Comparison of ENCODE assay signal across 10 mouse cellular contexts in the genomic region with DNA sequence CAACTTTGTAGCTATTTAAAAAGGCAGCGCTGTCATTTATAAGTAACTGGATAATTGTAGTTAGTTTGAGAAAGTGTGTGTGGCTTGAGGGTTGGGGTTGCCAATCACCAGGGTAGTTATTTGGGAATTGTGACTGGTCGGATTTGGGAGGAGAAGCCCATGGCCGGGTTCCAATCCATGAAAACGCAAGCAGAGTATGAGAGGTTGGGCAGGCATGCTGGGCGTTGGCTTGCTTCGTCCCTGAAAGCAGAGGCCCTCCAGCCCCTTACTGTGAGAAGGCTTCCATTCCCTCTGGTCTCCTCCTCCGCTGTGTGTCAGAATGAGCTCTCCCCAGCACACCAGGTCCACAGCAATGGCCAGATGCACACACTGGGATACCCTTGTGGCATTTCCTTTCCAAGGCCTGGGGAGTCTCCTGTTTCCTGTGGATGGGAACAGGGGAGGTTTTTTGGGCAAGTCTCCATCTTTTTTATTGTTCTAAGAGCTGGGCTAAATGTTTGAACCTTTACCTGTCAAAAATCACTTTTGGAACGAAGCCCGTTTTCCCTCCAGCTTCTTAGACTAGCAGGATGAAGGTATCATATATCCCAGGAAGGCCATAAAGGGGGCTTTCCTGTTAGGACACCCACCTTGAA. TPM values are rescaled to one million over a fixed set of nuclear protein-coding genes. Genes with fewer than 3 reads are reported as not detected.
DNase-seq lines count a peak whose midpoint lies in the region; ATAC-seq and TF ChIP-seq lines count a peak whose summit lies in the region.
"Had no signal": no experiment of that assay in that cellular context is flagged by ENCODE, and none has a peak within 500 bp of the region (broad histone marks: within the 10 kb centered on the region; RNA-seq: fewer than 3 reads in every experiment).

No protein-coding gene starts in this region.

- no peaks in the 10 kb centered on the region for H3K9me3 ChIP-seq in embryonic facial prominence, embryonic 12.5 days
- H3K9me3 ChIP-seq in embryonic facial prominence, embryonic 10.5 days, result no peaks in the 10 kb centered on the region
- H3K9me3 ChIP-seq in CH12.LX (replicated peaks; ENCODE audit: low read length), result no peaks in the 10 kb centered on the region
- no peaks in the 10 kb centered on the region for H3K9me3 ChIP-seq in kidney, embryonic 16.5 days (ENCODE audit: low read length)

- H3K9ac ChIP-seq in embryonic facial prominence, embryonic 12.5 days, result no peak overlapping the region; the same call in 1 of the 2 replicates
- peak overlapping the region; percentile 1; the same call in 1 of the 2 replicates for H3K9ac ChIP-seq in CH12.LX (ENCODE audit: insufficient read depth, low read depth)
- no peak overlapping the region for H3K9ac ChIP-seq in kidney, embryonic 16.5 days (replicated peaks; ENCODE audit: low read length)

- intact Hi-C loops in left cerebral cortex, postnatal 25 days (cut with DNase I), result no loop called here

- 58% methylated on average over 9 of the region's 9 CpGs for WGBS in embryonic facial prominence, embryonic 12.5 days
- 81% methylated on average over 9 of the region's 9 CpGs for WGBS in embryonic facial prominence, embryonic 10.5 days
- 51% methylated on average over 9 of the region's 9 CpGs for WGBS in kidney, embryonic 16.5 days

- TF ChIP-seq CTCF in CH12.LX (conservative IDR thresholded peaks at IDR 0.05 in 1 of 2, IDR thresholded peaks at IDR 0.05 in 1 of 2; ENCODE audit: low read depth in 2 of 2, low read length in 2 of 2), result no peak

- H3K4me3 ChIP-seq in embryonic facial prominence, embryonic 12.5 days, result no peak overlapping the region
- H3K4me3 ChIP-seq in embryonic facial prominence, embryonic 10.5 days, result no peak overlapping the region
- H3K4me3 ChIP-seq in CH12.LX (replicated peaks in 1 of 3; ENCODE audit: low read depth in 2 of 3, low read length in 2 of 3, poor library complexity in 1 of 3), result no peak overlapping the region
- H3K4me3 ChIP-seq in kidney, embryonic 16.5 days (ENCODE audit: low read length), result no peak overlapping the region

- in situ Hi-C loops in CH12.LX (cut with MboI; ENCODE audit: low pct_ligation_motif_present, low pct_unique_long_range_greater_than_20kb, low sequenced_read_pairs), result loop anchor here (5.0 kb wide), 1 partner anchor 42 kb away; no protein-coding TSS in a partner anchor

- ATAC-seq in embryonic facial prominence, embryonic 12.5 days (ENCODE audit: insufficient number of reproducible peaks, insufficient read depth, low FRiP score, low TSS enrichment), result 0 out of 2 replicates have a peak, but pooled peaks have one; percentile 75
- peak; percentile 62 for ATAC-seq in kidney, embryonic 16.5 days (ENCODE audit: low FRiP score, low TSS enrichment)

- peaks cover 24% of the 10 kb centered on the region for H3K4me1 ChIP-seq in embryonic facial prominence, embryonic 12.5 days
- H3K4me1 ChIP-seq in embryonic facial prominence, embryonic 10.5 days, result peaks cover 24% of the 10 kb centered on the region
- H3K4me1 ChIP-seq in CH12.LX (ENCODE audit: control insufficient read depth in 1 of 2, insufficient read depth in 2 of 2), result peaks cover 39 to 64% of the 10 kb centered on the region in 2 experiments
- peaks cover 43% of the 10 kb centered on the region for H3K4me1 ChIP-seq in kidney, embryonic 16.5 days (ENCODE audit: insufficient read depth, low read length)

- dilution Hi-C loops in CH12.LX (cut with MboI; ENCODE audit: extremely low pct_ligation_motif_present, extremely low pct_unique_long_range_greater_than_20kb, low sequenced_read_pairs), result no loop called here

- TF ChIP-seq EP300 in CH12.LX (IDR thresholded peaks at IDR 0.05; ENCODE audit: low read length), result no peak

- no peak for DNase-seq in embryonic facial prominence, embryonic 10.5 days (ENCODE audit: low spot score)
- DNase-seq in CH12.LX (ENCODE audit: extremely low read depth), result no peak
- DNase-seq in heart, adult 9 months (ENCODE audit: low spot score in 2 of 2), result peak; percentile 46 to 62
- no peak for DNase-seq in ovary, postnatal 10 days (ENCODE audit: low spot score)
- no peak for DNase-seq in left cerebral cortex, postnatal 25 days (ENCODE audit: low spot score in 2 of 2)
- DNase-seq in yolk sac, embryonic 10.5 days (ENCODE audit: low spot score), result no peak
- DNase-seq: right cerebral cortex, adult 18-20 months had no signal

- H3K27me3 ChIP-seq in embryonic facial prominence, embryonic 12.5 days, result no peaks in the 10 kb centered on the region
- H3K27me3 ChIP-seq in embryonic facial prominence, embryonic 10.5 days (replicated peaks; ENCODE audit: low read depth, poor library complexity, severe bottlenecking), result no peaks in the 10 kb centered on the region
- no peaks in the 10 kb centered on the region for H3K27me3 ChIP-seq in CH12.LX (replicated peaks)
- H3K27me3 ChIP-seq in kidney, embryonic 16.5 days (ENCODE audit: insufficient read depth, low read length), result no peaks in the 10 kb centered on the region

- no peak for TF ChIP-seq RAD21 in CH12.LX (IDR thresholded peaks at IDR 0.05; ENCODE audit: low read depth, low read length)

- peak overlapping the region; percentile 67 for H3K27ac ChIP-seq in embryonic facial prominence, embryonic 12.5 days
- H3K27ac ChIP-seq in embryonic facial prominence, embryonic 10.5 days (replicated peaks), result no peak overlapping the region; the same call in 1 of the 2 replicates
- H3K27ac ChIP-seq in CH12.LX (ENCODE audit: insufficient read depth, low read depth), result no peak overlapping the region; the same call in 1 of the 2 replicates
- H3K27ac ChIP-seq in kidney, embryonic 16.5 days (ENCODE audit: low read length), result peak overlapping the region; percentile 51

- TF ChIP-seq POLR2A in CH12.LX (IDR thresholded peaks at IDR 0.05; ENCODE audit: low read depth, low read length), result no peak

- H3K4me2 ChIP-seq in embryonic facial prominence, embryonic 12.5 days (replicated peaks), result no peak overlapping the region
- no peak overlapping the region for H3K4me2 ChIP-seq in CH12.LX (ENCODE audit: insufficient read depth, low read depth, poor library complexity, severe bottlenecking)
- H3K4me2 ChIP-seq in kidney, embryonic 16.5 days (replicated peaks; ENCODE audit: low read depth, low read length), result no peak overlapping the region
- H3K4me2 ChIP-seq: liver, embryonic 11.5 days had no signal

- peaks cover 26% of the 10 kb centered on the region for H3K79me2 ChIP-seq in CH12.LX (replicated peaks; ENCODE audit: control insufficient read depth, extremely low read depth, insufficient read depth, poor library complexity, severe bottlenecking)

- peaks cover 15% of the 10 kb centered on the region; the same call in 1 of the 2 replicates for H3K36me3 ChIP-seq in embryonic facial prominence, embryonic 12.5 days
- peaks cover 10% of the 10 kb centered on the region for H3K36me3 ChIP-seq in embryonic facial prominence, embryonic 10.5 days (replicated peaks)
- peaks cover 8 to 49% of the 10 kb centered on the region in 2 experiments for H3K36me3 ChIP-seq in CH12.LX (replicated peaks in 1 of 2; ENCODE audit: control insufficient read depth in 1 of 2, insufficient read depth in 1 of 2, low read length in 1 of 2)
- peaks cover 6% of the 10 kb centered on the region for H3K36me3 ChIP-seq in kidney, embryonic 16.5 days (ENCODE audit: insufficient read depth, low read length)

TF ChIP-seq in CH12.LX, 34 proteins besides CTCF, POLR2A, EP300 and RAD21:
- TF ChIP-seq E2F4 (IDR thresholded peaks at IDR 0.05; ENCODE audit: insufficient replicate concordance, low read depth, low read length) (no peak), ZMIZ1 (IDR thresholded peaks at IDR 0.05; ENCODE audit: low read depth, low read length) (no peak), ZKSCAN1 (IDR thresholded peaks at IDR 0.05; ENCODE audit: borderline replicate concordance, low read depth, low read length) (no peak), JUND (conservative IDR thresholded peaks at IDR 0.05; ENCODE audit: low read depth, low read length) (no peak), CHD1 (IDR thresholded peaks at IDR 0.05; ENCODE audit: low read depth, low read length) (no peak), ZNF384 (IDR thresholded peaks at IDR 0.05; ENCODE audit: low read depth, low read length) (no peak)

RNA-seq across cellular contexts. Expression of gene Flnb, which starts 46.2 kb away (rescaled TPM):
- polyA plus RNA-seq in embryonic facial prominence, embryonic 12.5 days (2016; fragmentation: Nextera tagmentation; extraction: Ambion mirVana), result 32.8 and 32.9 TPM in 2 replicates
- 20.4 and 22.5 TPM in 2 replicates for polyA plus RNA-seq in embryonic facial prominence, embryonic 10.5 days (2016; fragmentation: Nextera tagmentation; extraction: Ambion mirVana)
- total RNA-seq in CH12.LX (2012; rRNA removed) (51.4 and 74.0 TPM in 2 replicates), CH12.LX (2014; rRNA removed) (28.9 and 29.5 TPM in 2 replicates)
- 52.4 and 61.6 TPM in 2 replicates for polyA plus RNA-seq in CH12.LX (2012; ENCODE audit: insufficient read length, low read depth)
- 21.2 and 23.4 TPM in 2 replicates for polyA plus RNA-seq in kidney, embryonic 16.5 days (2015; fragmentation: Nextera tagmentation; extraction: Ambion mirVana)
- total RNA-seq in left cerebral cortex, postnatal 25 days (2021), result 10 to 100 TPM; 30.6 to 44.1 TPM

Comparison
In these comparisons a context has a peak if more than half of its experiments do, and no peak if none do; other contexts are left out.
1. H3K27ac ChIP-seq: peak in embryonic facial prominence, embryonic 12.5 days (single experiment) and kidney, embryonic 16.5 days (single experiment); none in embryonic facial prominence, embryonic 10.5 days (single experiment) and CH12.LX (single experiment).
2. DNase-seq: peak in heart, adult 9 months (2 of 2); none in embryonic facial prominence, embryonic 10.5 days (single experiment), CH12.LX (single experiment), ovary, postnatal 10 days (single experiment), left cerebral cortex, postnatal 25 days (0 of 2) and yolk sac, embryonic 10.5 days (single experiment).